Mouse (Mus musculus): ENCODE measurements around the gene 2900026A02Rik. TPM values are rescaled to one million over a fixed set of nuclear protein-coding genes. Genes with fewer than 3 reads are reported as not detected.

The 2900026A02Rik gene
- total RNA-seq, 1 experiment from 2014 or later = 0.23 TPM

- ATAC-seq (ENCODE audit: extremely low read depth, insufficient number of reproducible peaks, low FRiP score, poor library complexity, severe bottlenecking) = no peak
These were observed 85.5 kb downstream of the 2900026A02Rik start for GRCm38 (mm10) chr5:113135513-113135912.

DNA sequence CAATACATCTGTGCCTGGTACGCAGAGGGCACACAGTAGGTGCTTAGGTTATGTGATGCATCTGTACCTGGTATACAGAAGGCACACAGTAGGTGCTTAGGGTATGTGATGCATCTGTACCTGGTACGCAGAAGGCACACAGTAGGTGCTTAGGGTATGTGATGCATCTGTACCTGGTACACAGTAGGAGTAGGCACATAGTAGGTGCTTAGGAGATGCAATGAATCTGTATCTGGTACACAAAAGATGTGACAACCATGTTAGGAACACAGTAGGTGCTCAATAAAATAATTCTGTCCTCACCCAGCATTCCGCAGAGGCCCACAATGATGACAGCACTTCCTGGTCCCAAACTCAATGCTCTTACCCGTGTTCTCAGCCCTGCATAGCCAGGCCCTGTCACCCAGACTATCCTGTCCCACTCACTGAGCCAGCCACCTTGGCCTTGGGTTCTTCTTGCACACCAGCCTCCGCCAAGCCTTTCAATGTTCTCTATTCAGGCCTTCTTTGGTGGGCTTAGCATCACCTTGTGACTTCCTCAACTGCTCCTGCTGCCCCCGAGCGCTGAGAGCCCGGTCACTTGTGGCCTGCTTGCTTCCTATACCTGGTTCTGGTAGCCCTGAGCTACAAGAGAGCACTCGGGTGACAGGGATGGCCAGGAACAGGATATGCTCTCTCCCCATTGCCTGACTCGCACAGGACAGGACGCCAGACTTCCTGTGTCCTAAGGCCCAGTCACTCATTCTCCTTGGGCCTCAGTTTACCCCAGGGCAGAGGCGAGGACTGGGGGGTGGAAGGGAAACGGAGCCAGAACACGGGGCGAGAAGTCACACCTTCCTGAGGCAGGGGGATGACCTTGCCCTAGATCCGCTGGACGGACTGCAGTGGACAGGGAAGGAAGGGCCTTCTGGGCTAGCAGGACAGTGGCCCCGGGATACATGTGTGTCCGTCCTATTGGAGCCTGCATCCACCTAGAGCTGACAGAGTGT is 87.0 kb downstream of the 2900026A02Rik start:
- ATAC-seq (ENCODE audit: extremely low read depth, insufficient number of reproducible peaks, low FRiP score, poor library complexity, severe bottlenecking) = no peak

- no peak for ATAC-seq (ENCODE audit: extremely low read depth, insufficient number of reproducible peaks, low FRiP score, poor library complexity, severe bottlenecking)
These were observed 88.0 kb downstream of the 2900026A02Rik start for GRCm38 (mm10) chr5:113133080-113133491.

- ATAC-seq (ENCODE audit: extremely low read depth, insufficient number of reproducible peaks, low FRiP score, poor library complexity, severe bottlenecking) = no peak
These were observed 88.4 kb downstream of the 2900026A02Rik start for GRCm38 (mm10) chr5:113132635-113133041.

DNA sequence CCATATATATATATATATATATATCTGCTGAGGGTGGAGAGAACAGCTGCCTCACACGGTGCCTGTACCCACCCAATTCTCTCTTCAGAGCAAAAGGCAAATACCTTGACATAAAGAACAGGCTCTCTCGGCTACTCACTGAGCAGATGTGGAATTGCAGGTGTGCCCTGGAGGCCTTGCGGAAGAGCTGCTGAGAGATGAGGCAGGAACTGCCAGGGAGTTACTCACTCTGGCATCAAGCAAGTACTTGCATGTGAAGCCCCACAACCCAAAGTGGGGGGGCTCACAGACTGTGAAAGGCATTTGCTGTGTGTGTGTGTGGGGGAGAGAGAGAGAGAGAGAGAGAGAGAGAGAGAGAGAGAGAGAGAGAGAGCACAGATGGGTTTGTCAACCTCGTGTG is 92.6 kb downstream of the 2900026A02Rik start:
- ATAC-seq (ENCODE audit: extremely low read depth, insufficient number of reproducible peaks, low FRiP score, poor library complexity, severe bottlenecking) = no peak

DNA sequence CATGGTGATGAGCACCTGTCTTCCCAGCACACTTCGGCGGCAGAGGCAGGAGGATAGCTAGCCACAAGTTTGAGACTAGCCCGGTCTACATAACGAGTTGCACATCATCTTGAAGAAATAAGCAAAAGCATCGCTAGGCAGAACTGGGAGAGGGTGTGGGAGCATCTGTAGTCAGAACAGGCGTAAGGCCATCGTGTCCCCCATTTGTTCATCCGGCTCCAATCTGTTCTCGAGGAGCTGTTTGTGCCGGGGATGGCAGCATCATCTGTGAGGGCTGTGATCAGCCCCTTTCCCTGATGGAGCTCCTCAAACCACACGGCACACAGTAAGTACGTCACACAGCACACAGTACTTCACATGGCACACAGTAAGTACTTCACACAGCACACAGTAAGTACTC is 94.6 kb downstream of the 2900026A02Rik start:
- ATAC-seq (ENCODE audit: extremely low read depth, insufficient number of reproducible peaks, low FRiP score, poor library complexity, severe bottlenecking) = no peak

- ATAC-seq (ENCODE audit: extremely low read depth, insufficient number of reproducible peaks, low FRiP score, poor library complexity, severe bottlenecking) = no peak
These were observed 97.3 kb downstream of the 2900026A02Rik start for GRCm38 (mm10) chr5:113123693-113124092.

- ATAC-seq (ENCODE audit: extremely low read depth, insufficient number of reproducible peaks, low FRiP score, poor library complexity, severe bottlenecking) = no peak
These were observed 98.5 kb downstream of the 2900026A02Rik start for GRCm38 (mm10) chr5:113122326-113123054.

DNA sequence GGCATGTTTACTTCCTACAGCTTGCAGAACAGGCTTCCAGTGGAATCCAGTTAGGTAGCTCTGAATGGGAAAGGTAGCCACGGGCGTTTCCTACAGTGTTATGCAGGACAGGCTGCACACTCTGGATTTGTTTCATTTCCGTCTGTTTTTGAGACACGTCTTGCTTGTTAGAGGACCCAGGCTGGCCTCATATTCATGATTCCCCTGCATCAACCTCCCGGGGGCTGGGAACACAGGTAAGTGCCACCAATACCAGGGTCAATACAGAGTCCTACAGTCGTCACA is 99.5 kb downstream of the 2900026A02Rik start:
- ATAC-seq (ENCODE audit: extremely low read depth, insufficient number of reproducible peaks, low FRiP score, poor library complexity, severe bottlenecking) = no peak

DNA sequence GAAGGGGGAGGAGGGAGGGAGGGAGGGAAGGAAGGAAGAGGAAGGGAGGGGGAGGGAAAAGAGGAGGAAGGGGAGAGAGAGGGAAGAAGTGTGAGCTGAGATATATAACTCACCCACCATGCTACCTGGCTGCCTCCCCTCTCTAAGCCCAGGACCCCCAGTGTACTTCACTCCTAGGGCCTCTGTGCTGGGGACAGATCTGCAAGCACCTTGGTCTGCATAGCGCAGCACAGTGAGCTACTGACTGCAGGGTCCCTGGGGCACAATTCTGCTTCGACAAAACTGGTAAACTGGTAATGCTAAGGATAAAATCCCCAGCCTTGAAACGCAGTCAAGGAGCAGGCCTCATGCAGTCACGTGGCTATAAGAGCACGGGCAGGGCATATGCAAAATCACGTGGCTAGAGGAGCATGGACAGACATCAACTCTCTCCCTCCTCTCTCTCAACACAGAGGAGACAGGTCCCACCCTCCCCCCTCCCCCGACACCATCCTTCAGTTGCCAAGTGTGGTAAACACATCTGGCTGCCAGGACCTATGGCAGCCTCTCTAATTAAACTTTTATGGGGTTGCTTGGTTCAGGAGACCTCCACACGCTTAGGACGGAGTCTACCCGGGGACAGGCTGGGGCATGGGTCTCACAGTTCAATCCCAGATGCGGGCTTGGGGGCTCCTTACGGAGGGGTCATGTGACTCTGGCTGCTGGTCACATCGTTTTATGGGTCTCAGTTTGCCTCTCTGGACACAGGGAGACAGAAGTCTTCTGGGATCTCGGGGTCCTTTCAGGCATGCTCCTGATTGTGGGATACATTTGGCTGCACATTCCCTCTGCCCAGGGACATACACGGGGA is 100.1 kb downstream of the 2900026A02Rik start:
- ATAC-seq (ENCODE audit: extremely low read depth, insufficient number of reproducible peaks, low FRiP score, poor library complexity, severe bottlenecking) = no peak

GRCm38 (mm10) chr5:113119861-113120465 is 101.1 kb downstream of the 2900026A02Rik start:
- ATAC-seq (ENCODE audit: extremely low read depth, insufficient number of reproducible peaks, low FRiP score, poor library complexity, severe bottlenecking) = no peak

- ATAC-seq (ENCODE audit: extremely low read depth, insufficient number of reproducible peaks, low FRiP score, poor library complexity, severe bottlenecking) = no peak
These were observed 101.7 kb downstream of the 2900026A02Rik start for GRCm38 (mm10) chr5:113119291-113119690.

DNA sequence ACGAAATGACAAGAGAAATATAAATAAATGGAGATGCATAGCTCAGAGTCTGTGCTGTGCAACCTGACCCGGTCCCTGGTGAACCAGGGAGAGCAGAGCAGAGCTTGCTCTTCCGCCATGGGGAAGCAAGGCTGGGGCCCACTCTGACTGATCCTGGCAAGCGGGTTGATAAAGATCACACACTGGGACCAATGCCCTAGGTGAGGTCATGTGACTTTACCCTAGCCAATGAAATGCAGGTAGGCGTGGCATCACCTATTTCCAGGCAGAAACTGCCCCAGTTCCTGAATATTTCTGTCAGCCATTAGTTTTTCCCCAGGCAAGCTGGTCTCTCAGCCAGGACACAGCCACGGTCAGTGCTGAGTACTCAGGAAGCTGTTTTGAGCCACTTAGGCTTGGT is 102.3 kb downstream of the 2900026A02Rik start:
- no peak for ATAC-seq (ENCODE audit: extremely low read depth, insufficient number of reproducible peaks, low FRiP score, poor library complexity, severe bottlenecking)

DNA sequence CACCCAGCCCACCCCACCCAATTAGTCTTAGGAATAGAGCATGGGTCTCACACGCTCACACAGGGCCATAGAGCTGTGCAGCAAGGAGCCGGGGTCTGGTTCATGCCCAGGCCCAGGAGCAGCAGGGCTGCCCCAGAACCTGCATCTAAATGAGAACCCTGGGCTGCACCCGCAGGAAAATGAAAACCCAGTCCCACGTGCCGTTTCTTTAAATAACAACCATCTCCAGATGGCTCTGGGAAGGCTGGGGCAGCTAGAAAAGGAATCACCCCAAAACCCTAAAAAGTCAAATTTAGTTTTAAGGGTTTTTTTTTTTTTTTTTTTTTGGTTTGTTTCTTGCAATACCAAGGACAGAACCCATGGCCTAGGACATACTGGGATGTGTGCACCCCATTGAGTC is 103.7 kb downstream of the 2900026A02Rik start:
- no peak for ATAC-seq (ENCODE audit: extremely low read depth, insufficient number of reproducible peaks, low FRiP score, poor library complexity, severe bottlenecking)

DNA sequence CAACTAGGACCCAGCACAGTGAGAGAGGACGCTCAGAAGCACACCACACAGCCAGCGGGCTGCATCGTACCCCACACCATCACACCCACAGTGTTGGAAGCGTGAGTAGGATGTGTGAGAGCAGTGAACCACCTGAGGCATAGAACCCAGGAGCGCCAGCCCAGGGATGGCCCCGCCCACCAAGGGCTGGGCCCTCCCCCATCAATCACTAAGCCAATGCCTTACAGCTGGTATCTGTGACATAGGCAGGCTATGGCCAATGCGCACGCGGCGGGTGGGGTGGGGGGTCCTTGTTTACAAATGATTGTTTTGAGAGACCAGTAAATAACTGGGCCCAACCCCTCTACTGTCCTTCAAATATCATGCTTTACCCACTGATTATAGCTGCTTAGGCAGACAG is 105.1 kb downstream of the 2900026A02Rik start:
- no peak for ATAC-seq (ENCODE audit: extremely low read depth, insufficient number of reproducible peaks, low FRiP score, poor library complexity, severe bottlenecking)

DNA sequence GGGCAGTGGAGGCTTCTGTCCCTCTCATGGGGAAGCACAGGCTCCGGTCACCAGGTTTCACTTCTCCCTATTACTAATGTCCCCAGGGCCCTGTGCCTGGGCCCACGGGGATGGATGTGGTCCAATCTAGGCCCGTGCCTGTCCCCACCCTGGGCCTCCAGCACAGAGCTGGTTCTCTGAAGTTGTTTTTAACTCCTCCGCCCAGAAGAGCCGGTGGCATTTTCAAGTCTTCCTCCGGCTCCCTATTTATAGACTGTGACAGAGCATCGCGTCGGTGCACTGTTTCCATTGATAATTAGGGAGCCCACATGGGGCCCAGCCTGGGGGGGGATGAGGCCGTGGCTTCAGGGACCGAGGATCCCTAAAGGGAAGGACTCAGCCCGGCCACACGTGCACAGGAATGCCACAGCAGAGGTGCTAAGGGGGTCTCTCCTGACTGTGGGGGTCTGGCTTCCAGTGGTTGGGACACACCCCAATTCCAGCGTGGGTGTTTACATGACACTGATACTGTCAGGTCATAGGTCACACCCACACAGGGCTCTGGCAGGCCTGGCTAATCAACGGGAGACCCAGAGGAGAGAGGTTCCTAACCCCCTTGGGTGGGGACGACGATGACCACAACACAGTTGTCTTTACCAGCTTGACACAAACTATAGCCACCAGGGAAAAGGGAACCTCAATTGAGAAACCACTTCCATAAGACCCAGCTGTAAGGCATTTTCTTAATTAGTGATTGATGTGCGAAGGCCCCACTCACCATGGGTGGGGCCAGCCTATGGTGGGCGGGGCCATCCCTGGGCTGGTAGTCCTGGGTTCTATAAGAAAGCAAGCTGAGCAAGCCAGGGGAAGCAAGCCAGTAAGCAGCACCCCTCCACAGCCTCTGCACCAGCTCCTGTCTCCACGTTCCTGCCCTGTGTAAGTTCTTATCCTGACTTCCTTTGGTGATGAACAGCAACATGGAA is 106.5 kb downstream of the 2900026A02Rik start:
- ATAC-seq (ENCODE audit: extremely low read depth, insufficient number of reproducible peaks, low FRiP score, poor library complexity, severe bottlenecking) = no peak

- no peak for ATAC-seq (ENCODE audit: extremely low read depth, insufficient number of reproducible peaks, low FRiP score, poor library complexity, severe bottlenecking)
These were observed 107.9 kb downstream of the 2900026A02Rik start for GRCm38 (mm10) chr5:113113120-113113519.

DNA sequence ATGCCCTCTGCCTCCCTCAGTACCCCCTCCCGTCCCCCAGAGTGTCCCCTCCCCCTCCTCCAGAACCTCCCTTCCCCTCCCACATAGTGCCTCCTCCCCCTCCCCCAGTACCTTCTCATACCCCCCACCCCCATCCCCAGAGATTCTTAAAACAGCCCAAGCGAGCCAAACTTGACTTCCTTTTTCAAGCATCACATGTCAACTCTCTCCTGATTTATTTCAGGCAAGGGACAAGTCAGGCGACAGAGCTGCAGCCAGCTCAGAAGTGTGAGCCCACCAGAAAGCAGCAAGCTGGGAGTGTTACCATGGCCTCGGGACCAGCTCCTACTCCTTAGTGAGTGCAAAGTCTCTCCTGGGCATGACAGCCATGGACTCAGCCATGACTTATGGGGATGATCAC is 109.7 kb downstream of the 2900026A02Rik start:
- ATAC-seq (ENCODE audit: extremely low read depth, insufficient number of reproducible peaks, low FRiP score, poor library complexity, severe bottlenecking) = no peak

Data from neutrophil, adult 5-6 weeks (primary cell).